Mouse (Mus musculus) kidney, adult 2 months (tissue): ENCODE measurements around the gene Serf2. TPM values are rescaled to one million over a fixed set of nuclear protein-coding genes. Genes with fewer than 3 reads are reported as not detected.

Experiments
- DNase-seq: peaks from one replicate; pipeline ENCODE4 v3.0.0; 2021
- H3K27ac ChIP-seq: fragments of 200-500 bp; 2 replicates; pipeline ENCODE4 v1.5.1; 2012; ENCODE audit warnings: low read depth, low read length, control low read depth, inconsistent platforms; ENCODE audit not compliant: insufficient read depth
- H3K27me3 ChIP-seq: fragments of 200-500 bp; replicated peaks from 2 replicates; pipeline ENCODE4 v1.6.1; 2012; ENCODE audit warnings: mild to moderate bottlenecking, moderate library complexity, low read length, inconsistent platforms; ENCODE audit not compliant: control insufficient read depth, insufficient read depth
- H3K36me3 ChIP-seq: fragments of 200-500 bp; 2 replicates; pipeline ENCODE4 v1.6.1; 2012; ENCODE audit warnings: mild to moderate bottlenecking, moderate library complexity, low read length, inconsistent platforms; ENCODE audit not compliant: control insufficient read depth, insufficient read depth
- H3K4me1 ChIP-seq: fragments of 200-500 bp; 2 replicates; pipeline ENCODE4 v1.6.1; 2011; ENCODE audit warnings: low read length; ENCODE audit not compliant: control insufficient read depth, insufficient read depth
- H3K4me3 ChIP-seq: fragments of 200-500 bp; 2 replicates; pipeline ENCODE4 v1.5.1; 2011; ENCODE audit warnings: mild to moderate bottlenecking, low read depth, low read length, control low read depth; ENCODE audit not compliant: insufficient read depth
- CTCF ChIP-seq: fragments of 200-500 bp; conservative IDR thresholded peaks from 2 replicates; pipeline ENCODE4 v1.5.1; 2011; ENCODE audit warnings: low read depth, mild to moderate bottlenecking, control low read depth, low read length, moderate library complexity, mixed read lengths; ENCODE audit not compliant: insufficient read depth, insufficient read length
- POLR2A ChIP-seq: fragments of 200-500 bp; IDR thresholded peaks from one replicate; pipeline ENCODE4 v1.6.1; 2011; ENCODE audit warnings: low read depth, low read length, control low read depth
- WGBS: fragments of 180-500 bp; shearing (Covaris S2); methylation state at CpG from one replicate; pipeline ENCODE4 v1.1.7; 2018; 5-methylcytosine and 5-hydroxymethylcytosine counted together
- polyA plus RNA-seq: library from polyadenylated mRNA; depleted of rRNA; stranded (reverse); fragments of >200 nt; gene quantifications from 2 replicates; pipeline ENCODE4 v1.2.3, GENCODE M21; 2012; rRNA removed

Gene Serf2
- polyA plus RNA-seq, result 392 and 400 TPM in 2 replicates

DNA sequence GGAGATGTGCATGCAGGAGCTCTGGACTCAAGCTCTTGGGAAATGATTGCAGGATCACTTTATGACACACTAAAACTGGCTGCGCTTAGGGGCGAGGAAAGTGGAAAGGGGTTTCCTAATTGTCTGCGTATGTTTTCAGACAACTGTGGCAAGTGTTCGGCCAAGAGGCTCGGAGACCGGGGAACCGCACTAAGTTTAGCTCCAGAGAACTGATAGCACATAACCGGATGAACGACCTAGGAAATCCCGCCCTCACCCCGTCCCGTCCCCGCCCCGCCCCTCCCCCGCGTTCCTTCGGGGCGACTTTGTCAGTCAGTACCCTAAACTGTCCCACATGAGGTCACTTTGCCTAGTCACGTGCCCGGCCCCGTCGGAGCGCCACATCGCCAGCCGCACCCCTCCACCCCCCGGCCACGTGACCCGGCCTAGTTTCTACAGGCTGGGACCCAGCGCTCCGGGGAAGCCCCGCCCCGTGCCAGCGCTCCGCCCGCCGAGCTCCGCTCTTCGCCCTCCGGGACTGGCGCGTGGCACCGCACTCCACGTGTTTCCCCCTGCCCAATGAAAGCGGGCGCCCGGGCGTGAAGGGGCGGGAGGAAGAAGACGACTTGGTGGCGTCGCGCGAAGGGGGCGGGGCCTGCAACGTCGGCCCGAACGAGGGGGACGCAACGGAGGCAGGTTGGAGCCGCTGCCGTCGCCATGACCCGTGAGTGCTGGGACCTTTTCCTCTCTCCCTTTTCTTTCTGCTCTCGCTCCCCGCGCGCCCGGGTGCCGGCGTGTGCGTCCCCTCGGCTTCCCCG, at the start of gene Serf2:
Serf2 (plus strand) TSS at position 457 of the 797 bp plus-strand sequence.
- TF ChIP-seq CTCF (no peak), POLR2A (peak; percentile 96)
- H3K27me3 ChIP-seq, result no peaks in the 10 kb centered on the region
- DNase-seq, result peak; percentile 100
- peak within 1 kb of the TSS; percentile 99 for H3K27ac ChIP-seq
- H3K4me3 ChIP-seq, result peak within 1 kb of the TSS; percentile 93
- under 1% methylated on average over 73 of the region's 74 CpGs for WGBS
- H3K36me3 ChIP-seq, result peaks cover 4% of the 10 kb centered on the region
- peaks cover 13% of the 10 kb centered on the region; the same call in 1 of the 2 replicates for H3K4me1 ChIP-seq

DNA sequence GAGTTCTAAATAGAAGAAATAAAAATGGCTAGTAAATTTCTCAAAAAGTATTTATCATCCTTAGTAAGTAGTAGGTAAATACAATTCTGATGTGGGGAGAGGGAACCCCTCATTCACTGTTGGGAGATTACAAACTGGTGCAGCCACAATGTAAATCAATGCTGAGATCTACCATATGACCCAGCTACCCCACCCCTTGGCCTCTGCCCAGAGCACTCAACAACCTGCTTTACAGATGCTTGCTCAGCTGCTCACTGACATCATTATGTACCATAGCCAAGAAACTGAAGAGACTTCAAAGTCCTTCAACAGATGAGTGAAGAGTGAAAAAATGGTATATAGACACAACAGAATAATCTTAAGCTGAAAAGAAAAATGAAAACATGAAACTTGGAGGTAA, 45.7 kb upstream of the Serf2 start:
- peak; percentile 19 for DNase-seq
- Histone ChIP-seq H3K36me3 (no peaks in the 10 kb centered on the region), H3K27me3 (no peaks in the 10 kb centered on the region), H3K4me3 (no peak overlapping the region), H3K4me1 (no peaks in the 10 kb centered on the region), H3K27ac (no peak overlapping the region)
- TF ChIP-seq CTCF, result no peak
- TF ChIP-seq POLR2A, result no peak

DNA sequence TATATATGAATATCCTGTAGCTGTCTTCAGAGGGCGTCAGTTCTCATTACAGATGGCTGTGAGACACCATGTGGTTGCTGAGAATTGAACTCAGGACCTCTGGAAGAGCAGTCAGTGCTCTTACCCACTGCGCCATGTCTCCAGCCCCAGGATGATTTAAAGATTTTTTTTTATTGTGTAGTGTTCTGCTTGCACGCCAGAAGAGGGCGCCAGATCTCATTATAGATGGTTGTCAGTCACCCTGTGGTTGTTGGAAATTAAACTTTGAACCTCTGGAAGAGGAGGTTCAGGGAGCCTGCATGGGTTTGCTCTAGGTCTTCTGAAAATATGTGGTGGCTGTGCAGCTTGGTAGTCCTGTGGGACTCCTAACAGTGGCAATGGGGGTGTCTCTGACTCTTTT, 40.8 kb upstream of the Serf2 start:
- Histone ChIP-seq H3K36me3 (no peaks in the 10 kb centered on the region), H3K4me1 (peaks cover 6% of the 10 kb centered on the region; the same call in 1 of the 2 replicates), H3K4me3 (no peak overlapping the region), H3K27me3 (no peaks in the 10 kb centered on the region), H3K27ac (no peak overlapping the region)
- WGBS, result 39% methylated on average over 4 of the region's 4 CpGs
- DNase-seq, result peak; percentile 67
- TF ChIP-seq CTCF (peak; percentile 42; the same call in 1 of the 2 replicates), POLR2A (no peak)

DNA sequence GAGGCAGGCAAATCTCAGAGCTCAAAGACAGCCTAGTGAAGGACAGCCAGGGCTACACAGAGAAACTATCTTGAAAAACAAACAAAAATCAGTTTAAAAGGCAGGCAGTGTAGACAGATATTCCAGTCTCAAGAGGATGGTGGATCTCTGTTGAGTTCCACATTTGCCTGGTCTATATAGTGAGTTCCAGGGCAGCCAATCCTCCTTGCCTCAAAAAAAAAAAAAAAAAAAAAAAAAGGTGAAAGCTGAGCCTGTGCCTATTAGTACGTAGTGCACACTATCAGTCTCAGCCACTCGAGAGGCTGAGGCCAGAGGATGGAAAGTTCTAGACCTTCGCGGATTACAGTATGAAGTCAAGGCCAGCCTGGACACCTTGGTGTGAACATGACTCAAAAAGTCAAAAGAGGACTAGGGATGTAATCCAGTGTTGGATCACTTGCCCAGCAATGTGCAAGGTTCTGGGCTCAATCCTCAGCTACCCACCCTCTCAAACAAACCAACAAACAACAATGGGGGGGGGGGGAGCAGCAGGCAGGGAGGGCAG, 36.1 kb upstream of the Serf2 start:
- no peak for DNase-seq
- peak overlapping the region; percentile 79 for H3K4me3 ChIP-seq
- no peak for TF ChIP-seq CTCF
- H3K27ac ChIP-seq, result peak overlapping the region; percentile 91
- peaks cover 16% of the 10 kb centered on the region for H3K4me1 ChIP-seq
- H3K36me3 ChIP-seq, result no peaks in the 10 kb centered on the region; the same call in 1 of the 2 replicates
- no peaks in the 10 kb centered on the region for H3K27me3 ChIP-seq
- 4% methylated on average over 4 of the region's 4 CpGs for WGBS

DNA sequence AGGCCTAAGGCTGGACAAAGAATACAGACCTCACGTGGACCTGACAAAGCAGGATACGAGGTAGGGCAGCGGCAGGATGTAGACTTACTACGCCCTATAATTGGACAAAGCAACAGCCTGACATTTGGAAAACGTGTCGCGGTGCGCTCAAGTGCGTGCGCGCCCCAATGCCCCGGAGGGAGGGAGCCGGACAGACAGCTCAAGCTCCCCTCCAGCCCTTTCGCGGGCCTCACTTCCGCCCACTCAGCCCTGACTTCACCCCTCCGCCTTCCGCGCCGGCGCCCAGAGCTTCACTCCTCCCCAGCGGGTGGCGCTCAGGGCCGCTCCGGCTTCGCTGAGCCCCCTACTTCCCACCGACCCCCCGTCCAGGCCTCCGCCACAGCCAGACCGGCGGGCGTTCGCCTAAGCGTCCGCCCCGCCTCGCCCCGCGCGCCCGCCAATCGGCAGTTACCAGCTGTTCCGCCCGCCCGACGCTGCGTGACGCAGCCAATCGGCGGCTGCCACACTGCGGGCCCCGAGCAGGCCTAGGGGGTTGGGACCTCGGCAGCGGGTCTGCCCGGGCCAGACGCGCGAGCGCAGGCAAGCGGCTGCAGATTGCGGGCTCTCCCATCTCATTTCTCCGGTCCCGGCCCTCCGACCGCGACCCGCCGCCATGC, 35.5 kb upstream of the Serf2 start, which contains the start of the genes Pdia3 and Catsper2:
Pdia3 (plus strand) TSS at position 389 of the 656 bp plus-strand sequence.
Catsper2 (minus strand) TSS at position 406 of the 656 bp plus-strand sequence.
- H3K27ac ChIP-seq, result peak within 1 kb of the TSS; percentile 91
- H3K27me3 ChIP-seq, result no peaks in the 10 kb centered on the region
- H3K4me3 ChIP-seq, result peak within 1 kb of the TSS; percentile 88
- no peaks in the 10 kb centered on the region; the same call in 1 of the 2 replicates for H3K36me3 ChIP-seq
- peaks cover 16% of the 10 kb centered on the region for H3K4me1 ChIP-seq
- DNase-seq, result peak; percentile 97
- TF ChIP-seq POLR2A (peak; percentile 53), CTCF (peak; percentile 23; the same call in 1 of the 2 replicates)
- 1% methylated on average over 68 of the region's 68 CpGs for WGBS

DNA sequence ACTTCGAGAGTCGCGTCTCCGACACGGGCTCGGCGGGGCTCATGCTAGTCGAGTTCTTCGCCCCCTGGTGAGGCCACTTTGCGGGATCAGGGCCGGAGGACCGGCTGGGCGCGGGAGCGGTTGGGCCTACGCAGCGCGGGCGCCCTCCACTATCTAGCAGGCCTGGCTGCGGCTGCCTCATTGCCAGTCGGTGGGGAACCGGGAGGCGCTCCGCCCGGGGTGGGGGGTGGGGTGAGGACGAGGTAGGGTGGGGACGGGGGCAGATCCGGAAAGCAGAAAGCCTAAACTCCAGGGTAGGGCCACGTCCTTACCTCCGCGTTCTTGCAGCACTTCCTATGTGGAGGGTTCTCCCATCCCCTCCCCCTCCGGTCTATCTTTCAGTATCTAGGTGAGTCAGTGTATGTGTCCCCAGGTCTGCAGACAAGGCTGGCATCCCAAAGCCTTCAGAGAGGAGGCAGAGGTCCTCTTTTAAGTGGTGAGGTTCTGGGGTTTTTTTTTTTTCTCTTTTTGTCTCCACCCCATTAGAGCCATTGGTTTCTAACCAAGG, 34.8 kb upstream of the Serf2 start:
- Histone ChIP-seq H3K27ac (peak overlapping the region; percentile 88), H3K4me3 (peak overlapping the region; percentile 88), H3K4me1 (peaks cover 16% of the 10 kb centered on the region), H3K27me3 (no peaks in the 10 kb centered on the region), H3K36me3 (no peaks in the 10 kb centered on the region; the same call in 1 of the 2 replicates)
- TF ChIP-seq POLR2A (no peak), CTCF (no peak)
- 1% methylated on average over 32 of the region's 32 CpGs for WGBS
- peak; percentile 53 for DNase-seq
